Mouse (Mus musculus) retina, embryonic 14.5 days (tissue): ENCODE data around the gene Rbfox3.

Source experiments
- DNase-seq: peaks from one replicate; pipeline ENCODE4 v3.0.0-alpha.2; 2015; ENCODE audit warnings: low spot score

Rbfox3 gene

GRCm38 (mm10) chr11:118668351-118668750, 243.0 kb downstream of the Rbfox3 start:
- no peak for DNase-seq

GRCm38 (mm10) chr11:118667946-118668345, 243.5 kb downstream of the Rbfox3 start:
- DNase-seq = no peak

- no peak for DNase-seq
Observed at GRCm38 (mm10) chr11:118666172-118666571, 245.2 kb downstream of the Rbfox3 start.

- DNase-seq = no peak
Observed at GRCm38 (mm10) chr11:118663305-118663704, 248.1 kb downstream of the Rbfox3 start.

- DNase-seq = peak; percentile 85
Observed at GRCm38 (mm10) chr11:118659305-118659704, 252.1 kb downstream of the Rbfox3 start.

GRCm38 (mm10) chr11:118655833-118656232, 255.6 kb downstream of the Rbfox3 start:
- no peak for DNase-seq

GRCm38 (mm10) chr11:118653521-118654318, 257.7 kb downstream of the Rbfox3 start:
- no peak for DNase-seq

- no peak for DNase-seq
Observed at GRCm38 (mm10) chr11:118652401-118653240, 258.8 kb downstream of the Rbfox3 start.

- peak; percentile 40 for DNase-seq
Observed at GRCm38 (mm10) chr11:118648369-118648768, 263.0 kb downstream of the Rbfox3 start.

GRCm38 (mm10) chr11:118646864-118647263, 264.5 kb downstream of the Rbfox3 start:
- no peak for DNase-seq

- no peak for DNase-seq
Observed at GRCm38 (mm10) chr11:118645158-118645557, 266.2 kb downstream of the Rbfox3 start.

GRCm38 (mm10) chr11:118640706-118641105, 270.7 kb downstream of the Rbfox3 start:
- no peak for DNase-seq

- no peak for DNase-seq
Observed at GRCm38 (mm10) chr11:118637718-118638117, 273.7 kb downstream of the Rbfox3 start.

- DNase-seq = peak; percentile 61
Observed at GRCm38 (mm10) chr11:118634647-118635046, 276.8 kb downstream of the Rbfox3 start.

- no peak for DNase-seq
Observed at GRCm38 (mm10) chr11:118629718-118630117, 281.7 kb downstream of the Rbfox3 start.

GRCm38 (mm10) chr11:118627541-118627940, 283.9 kb downstream of the Rbfox3 start:
- DNase-seq = no peak

- no peak for DNase-seq
Observed at GRCm38 (mm10) chr11:118620869-118621268, 290.5 kb downstream of the Rbfox3 start.

- no peak for DNase-seq
Observed at GRCm38 (mm10) chr11:118614126-118614525, 297.3 kb downstream of the Rbfox3 start.

- DNase-seq = no peak
Observed at GRCm38 (mm10) chr11:118610128-118610527, 301.3 kb downstream of the Rbfox3 start.

- no peak for DNase-seq
Observed at GRCm38 (mm10) chr11:118609236-118610000, 302.0 kb downstream of the Rbfox3 start.

- no peak for DNase-seq
Observed at GRCm38 (mm10) chr11:118607927-118608326, 303.5 kb downstream of the Rbfox3 start.

GRCm38 (mm10) chr11:118605570-118605969, 305.8 kb downstream of the Rbfox3 start:
- DNase-seq = no peak
